Mouse (Mus musculus): ENCODE results near the gene Ptprh. TPM values are rescaled to one million over a fixed set of nuclear protein-coding genes. Genes with fewer than 3 reads are reported as not detected.

The Ptprh gene
- not detected in 2 replicates for polyA plus RNA-seq (2014; fragmentation: Nextera tagmentation; extraction: Ambion mirVana)

GRCm38 (mm10) chr7:4603873-4604272 is at the start of gene Ptprh:
Gene Ptprh (minus strand): TSS chr7:4604041.
- Histone ChIP-seq H3K27me3 (ENCODE audit: control insufficient read depth, insufficient read depth, low read length) (no peaks in the 10 kb centered on the region), H3K4me1 (ENCODE audit: control insufficient read depth, insufficient read depth, low read length) (no peaks in the 10 kb centered on the region)
- ATAC-seq (replicated peaks; ENCODE audit: insufficient number of reproducible peaks, low FRiP score, low TSS enrichment): no peak

GRCm38 (mm10) chr7:4653351-4653750 is 49.5 kb upstream of the Ptprh start:
- Histone ChIP-seq H3K4me2 (no peak overlapping the region), H3K27me3 (ENCODE audit: control insufficient read depth, insufficient read depth, low read length) (no peaks in the 10 kb centered on the region), H3K36me3 (ENCODE audit: control insufficient read depth, insufficient read depth, low read length) (no peaks in the 10 kb centered on the region; the same call in 1 of the 2 replicates), H3K9me3 (replicated peaks; ENCODE audit: control insufficient read depth, low read length) (no peaks in the 10 kb centered on the region), H3K27ac (ENCODE audit: low read depth, low read length) (no peak overlapping the region), H3K4me3 (ENCODE audit: low read depth, low read length) (no peak overlapping the region), H3K4me1 (ENCODE audit: control insufficient read depth, insufficient read depth, low read length) (peaks cover 35% of the 10 kb centered on the region), H3K9ac (ENCODE audit: low read depth, low read length) (no peak overlapping the region)
- WGBS (ENCODE audit: insufficient replicate concordance): 78% methylated on average over 5 of the region's 5 CpGs
- ATAC-seq (replicated peaks; ENCODE audit: insufficient number of reproducible peaks, low FRiP score, low TSS enrichment): no peak

More at GRCm38 (mm10) chr7:4603873-4604272, at the start of gene Ptprh:
- Histone ChIP-seq H3K27ac (ENCODE audit: low read depth, low read length) (no peak within 1 kb of the TSS), H3K9me3 (replicated peaks; ENCODE audit: control insufficient read depth, low read length) (no peaks in the 10 kb centered on the region), H3K4me2 (no peak within 1 kb of the TSS), H3K9ac (ENCODE audit: low read depth, low read length) (no peak within 1 kb of the TSS), H3K36me3 (ENCODE audit: control insufficient read depth, insufficient read depth, low read length) (no peaks in the 10 kb centered on the region), H3K4me3 (ENCODE audit: low read depth, low read length) (no peak within 1 kb of the TSS)
- 67% methylated on average over 6 of the region's 6 CpGs for WGBS (ENCODE audit: insufficient replicate concordance)

DNA sequence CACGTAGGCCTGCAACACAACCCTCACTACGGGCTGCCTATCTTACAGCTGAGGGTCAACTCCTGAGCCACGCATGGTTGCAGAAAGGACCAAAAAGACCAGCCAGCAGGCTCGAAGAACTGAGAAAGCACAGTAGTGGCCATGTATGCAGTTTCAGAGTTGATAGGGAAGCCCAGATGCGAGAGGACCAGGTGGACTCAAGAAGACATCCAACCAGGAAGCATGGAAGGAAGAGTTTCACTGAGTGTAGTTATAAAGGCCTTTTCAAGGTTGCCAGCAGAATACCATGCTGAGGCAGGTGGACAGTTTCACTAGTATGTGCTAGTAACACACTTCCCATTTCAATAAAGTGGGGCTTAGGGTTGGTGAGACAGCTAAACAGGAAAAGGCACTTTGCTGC is 48.9 kb upstream of the Ptprh start:
- Histone ChIP-seq H3K36me3 (ENCODE audit: control insufficient read depth, insufficient read depth, low read length) (no peaks in the 10 kb centered on the region; the same call in 1 of the 2 replicates), H3K9ac (ENCODE audit: low read depth, low read length) (peak overlapping the region; percentile 24; the same call in 1 of the 2 replicates), H3K9me3 (replicated peaks; ENCODE audit: control insufficient read depth, low read length) (no peaks in the 10 kb centered on the region), H3K4me1 (ENCODE audit: control insufficient read depth, insufficient read depth, low read length) (peaks cover 34% of the 10 kb centered on the region), H3K4me3 (ENCODE audit: low read depth, low read length) (no peak overlapping the region), H3K27ac (ENCODE audit: low read depth, low read length) (no peak overlapping the region), H3K4me2 (no peak overlapping the region), H3K27me3 (ENCODE audit: control insufficient read depth, insufficient read depth, low read length) (no peaks in the 10 kb centered on the region)
- no peak for ATAC-seq (replicated peaks; ENCODE audit: insufficient number of reproducible peaks, low FRiP score, low TSS enrichment)
- WGBS (ENCODE audit: insufficient replicate concordance): 72% methylated on average over 5 of the region's 5 CpGs

- ATAC-seq (replicated peaks; ENCODE audit: insufficient number of reproducible peaks, low FRiP score, low TSS enrichment): no peak
- Histone ChIP-seq H3K4me1 (ENCODE audit: control insufficient read depth, insufficient read depth, low read length) (peaks cover 31% of the 10 kb centered on the region), H3K4me2 (no peak overlapping the region), H3K4me3 (ENCODE audit: low read depth, low read length) (no peak overlapping the region), H3K27me3 (ENCODE audit: control insufficient read depth, insufficient read depth, low read length) (no peaks in the 10 kb centered on the region), H3K9me3 (replicated peaks; ENCODE audit: control insufficient read depth, low read length) (no peaks in the 10 kb centered on the region), H3K9ac (ENCODE audit: low read depth, low read length) (no peak overlapping the region), H3K36me3 (ENCODE audit: control insufficient read depth, insufficient read depth, low read length) (no peaks in the 10 kb centered on the region; the same call in 1 of the 2 replicates), H3K27ac (ENCODE audit: low read depth, low read length) (no peak overlapping the region)
- 75% methylated on average over 8 of the region's 8 CpGs for WGBS (ENCODE audit: insufficient replicate concordance)
These were observed 47.7 kb upstream of the Ptprh start for GRCm38 (mm10) chr7:4651581-4651980.

GRCm38 (mm10) chr7:4647992-4648391 is 44.2 kb upstream of the Ptprh start:
- peaks cover 15% of the 10 kb centered on the region for H3K4me1 ChIP-seq (ENCODE audit: control insufficient read depth, insufficient read depth, low read length)
- peaks cover 17% of the 10 kb centered on the region for H3K36me3 ChIP-seq (ENCODE audit: control insufficient read depth, insufficient read depth, low read length)
- H3K27me3 ChIP-seq (ENCODE audit: control insufficient read depth, insufficient read depth, low read length): no peaks in the 10 kb centered on the region
- no peak for ATAC-seq (replicated peaks; ENCODE audit: insufficient number of reproducible peaks, low FRiP score, low TSS enrichment)
- H3K4me3 ChIP-seq (ENCODE audit: low read depth, low read length): no peak overlapping the region
- WGBS (ENCODE audit: insufficient replicate concordance): 85% methylated on average over 2 of the region's 2 CpGs
- H3K27ac ChIP-seq (ENCODE audit: low read depth, low read length): no peak overlapping the region
- no peak overlapping the region for H3K4me2 ChIP-seq
- no peak overlapping the region for H3K9ac ChIP-seq (ENCODE audit: low read depth, low read length)
- H3K9me3 ChIP-seq (replicated peaks; ENCODE audit: control insufficient read depth, low read length): no peaks in the 10 kb centered on the region

DNA sequence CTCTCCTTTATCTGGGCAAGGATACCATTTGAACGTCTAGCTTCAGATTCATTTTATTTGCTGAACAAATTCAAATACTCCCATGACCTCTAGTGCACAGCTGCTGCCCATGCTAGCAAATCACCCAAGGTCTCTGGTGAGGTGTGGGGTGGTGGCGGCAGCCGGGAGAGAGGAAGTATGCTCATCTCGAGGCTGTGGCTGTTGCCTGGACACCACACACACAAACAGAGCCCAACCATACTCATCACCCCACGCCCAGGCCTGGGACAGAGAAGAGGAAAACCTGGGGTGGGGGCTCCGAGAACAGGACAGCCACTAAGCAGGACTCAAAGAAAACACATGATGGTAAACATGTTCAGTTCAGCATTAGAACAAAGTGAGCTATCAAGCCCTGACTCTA is 43.5 kb upstream of the Ptprh start:
- peak; percentile 46; the same call in 1 of the 2 replicates for ATAC-seq (replicated peaks; ENCODE audit: insufficient number of reproducible peaks, low FRiP score, low TSS enrichment)

GRCm38 (mm10) chr7:4646806-4647205 is 43.0 kb upstream of the Ptprh start:
- Histone ChIP-seq H3K27me3 (ENCODE audit: control insufficient read depth, insufficient read depth, low read length) (no peaks in the 10 kb centered on the region), H3K27ac (ENCODE audit: low read depth, low read length) (no peak overlapping the region), H3K36me3 (ENCODE audit: control insufficient read depth, insufficient read depth, low read length) (peaks cover 26% of the 10 kb centered on the region), H3K4me1 (ENCODE audit: control insufficient read depth, insufficient read depth, low read length) (peaks cover 8% of the 10 kb centered on the region), H3K4me3 (ENCODE audit: low read depth, low read length) (no peak overlapping the region), H3K9me3 (replicated peaks; ENCODE audit: control insufficient read depth, low read length) (no peaks in the 10 kb centered on the region), H3K4me2 (no peak overlapping the region), H3K9ac (ENCODE audit: low read depth, low read length) (no peak overlapping the region)
- no peak for ATAC-seq (replicated peaks; ENCODE audit: insufficient number of reproducible peaks, low FRiP score, low TSS enrichment)
- WGBS (ENCODE audit: insufficient replicate concordance): 87% methylated on average over 3 of the region's 3 CpGs

More for the DNA sequence above, 43.5 kb upstream of the Ptprh start:
- Histone ChIP-seq H3K27me3 (ENCODE audit: control insufficient read depth, insufficient read depth, low read length) (no peaks in the 10 kb centered on the region), H3K4me3 (ENCODE audit: low read depth, low read length) (no peak overlapping the region), H3K9ac (ENCODE audit: low read depth, low read length) (no peak overlapping the region), H3K4me2 (no peak overlapping the region), H3K27ac (ENCODE audit: low read depth, low read length) (no peak overlapping the region), H3K4me1 (ENCODE audit: control insufficient read depth, insufficient read depth, low read length) (peaks cover 10% of the 10 kb centered on the region), H3K36me3 (ENCODE audit: control insufficient read depth, insufficient read depth, low read length) (peaks cover 23% of the 10 kb centered on the region), H3K9me3 (replicated peaks; ENCODE audit: control insufficient read depth, low read length) (no peaks in the 10 kb centered on the region)
- 36% methylated on average over 6 of the region's 6 CpGs for WGBS (ENCODE audit: insufficient replicate concordance)

DNA sequence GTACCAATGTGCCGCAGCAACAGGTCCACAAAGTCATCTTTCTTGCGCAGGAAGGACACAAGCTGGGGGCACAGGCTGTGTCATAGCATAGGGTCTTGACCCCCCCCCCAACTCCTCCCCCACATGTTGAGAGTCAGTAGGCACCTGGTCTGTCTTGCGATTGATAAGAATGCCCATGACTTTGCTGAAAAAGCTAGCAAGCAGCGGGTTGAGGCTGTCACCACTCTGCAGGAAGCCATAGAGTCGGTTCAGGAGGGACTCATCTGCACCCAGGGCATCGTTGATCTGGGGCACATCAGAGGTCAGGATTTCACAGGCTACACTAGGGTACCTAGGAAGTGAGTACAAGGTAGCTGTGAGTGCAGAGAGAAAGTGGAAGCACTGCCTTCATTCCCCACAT is 39.4 kb upstream of the Ptprh start:
- peaks cover 43% of the 10 kb centered on the region for H3K36me3 ChIP-seq (ENCODE audit: control insufficient read depth, insufficient read depth, low read length)
- no peak overlapping the region for H3K4me3 ChIP-seq (ENCODE audit: low read depth, low read length)
- peaks cover 8% of the 10 kb centered on the region for H3K4me1 ChIP-seq (ENCODE audit: control insufficient read depth, insufficient read depth, low read length)
- 85% methylated on average over 6 of the region's 6 CpGs for WGBS (ENCODE audit: insufficient replicate concordance)
- no peaks in the 10 kb centered on the region for H3K9me3 ChIP-seq (replicated peaks; ENCODE audit: control insufficient read depth, low read length)
- H3K27ac ChIP-seq (ENCODE audit: low read depth, low read length): no peak overlapping the region
- no peak overlapping the region for H3K4me2 ChIP-seq
- no peak overlapping the region for H3K9ac ChIP-seq (ENCODE audit: low read depth, low read length)
- no peaks in the 10 kb centered on the region for H3K27me3 ChIP-seq (ENCODE audit: control insufficient read depth, insufficient read depth, low read length)
- ATAC-seq (replicated peaks; ENCODE audit: insufficient number of reproducible peaks, low FRiP score, low TSS enrichment): no peak

- H3K9ac ChIP-seq (ENCODE audit: low read depth, low read length): no peak overlapping the region
- no peak for ATAC-seq (replicated peaks; ENCODE audit: insufficient number of reproducible peaks, low FRiP score, low TSS enrichment)
- no peak overlapping the region for H3K4me2 ChIP-seq
- H3K9me3 ChIP-seq (replicated peaks; ENCODE audit: control insufficient read depth, low read length): no peaks in the 10 kb centered on the region
- H3K4me3 ChIP-seq (ENCODE audit: low read depth, low read length): no peak overlapping the region
- H3K27me3 ChIP-seq (ENCODE audit: control insufficient read depth, insufficient read depth, low read length): no peaks in the 10 kb centered on the region
- no peak overlapping the region for H3K27ac ChIP-seq (ENCODE audit: low read depth, low read length)
- H3K4me1 ChIP-seq (ENCODE audit: control insufficient read depth, insufficient read depth, low read length): peaks cover under 1% of the 10 kb centered on the region
- H3K36me3 ChIP-seq (ENCODE audit: control insufficient read depth, insufficient read depth, low read length): peaks cover 45% of the 10 kb centered on the region
- WGBS (ENCODE audit: insufficient replicate concordance): 84% methylated on average over 7 of the region's 7 CpGs
These were observed 38.1 kb upstream of the Ptprh start for GRCm38 (mm10) chr7:4641956-4642355.
